Mouse (Mus musculus): ENCODE results near the gene Fbxl16.
A peak's percentile ranks its signal among the peaks of the same experiment; 100 is the strongest.

Fbxl16 gene

DNA sequence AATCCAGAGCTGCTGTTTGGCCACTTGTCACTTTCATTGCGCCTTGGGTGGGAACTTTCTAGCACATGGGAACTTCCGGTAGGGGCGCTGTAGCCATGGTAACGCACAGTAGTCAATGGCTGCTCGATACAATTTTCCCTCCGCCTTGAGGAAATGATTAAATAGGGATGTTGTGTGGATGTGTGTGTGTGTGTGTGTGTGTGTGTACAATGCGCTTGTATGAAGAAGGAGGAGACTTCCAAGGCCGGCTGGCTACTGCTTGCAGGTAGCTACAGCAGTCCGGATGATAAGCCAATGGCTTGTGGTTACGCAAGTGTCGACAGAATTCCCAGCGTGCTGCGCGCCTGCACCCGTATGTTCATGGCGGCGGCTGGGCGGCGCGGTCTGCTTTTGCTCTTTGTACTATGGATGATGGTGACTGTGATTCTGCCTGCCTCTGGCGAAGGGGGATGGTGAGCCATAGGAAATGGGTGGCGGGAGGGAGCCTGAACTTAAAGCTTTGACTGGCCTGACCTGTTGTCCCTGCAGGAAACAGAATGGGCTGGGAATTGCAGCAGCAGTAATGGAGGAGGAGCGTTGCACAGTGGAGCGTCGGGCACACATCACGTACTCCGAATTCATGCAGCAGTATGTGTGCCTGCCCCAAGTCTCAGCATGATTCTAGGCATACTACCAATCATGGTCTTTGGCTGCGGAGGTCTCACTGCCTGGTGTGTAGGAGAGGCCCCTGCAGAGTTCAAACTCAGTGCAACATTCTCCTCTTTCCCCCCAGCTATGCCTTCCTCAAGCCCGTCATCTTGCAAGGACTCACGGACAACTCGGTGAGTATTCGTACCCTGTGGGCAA lies 20.1 kb downstream of the Fbxl16 start, which contains the start of gene Jmjd8:
Gene Jmjd8 (plus strand): TSS at position 156 of the 846 bp plus-strand sequence.
- peak; percentile 86 for DNase-seq (ENCODE audit: extremely low spot score)

GRCm38 (mm10) chr17:25829558-25830017 lies 20.7 kb downstream of the Fbxl16 start:
- DNase-seq (ENCODE audit: extremely low spot score): no peak

GRCm38 (mm10) chr17:25830200-25830753 lies 21.4 kb downstream of the Fbxl16 start:
- no peak for DNase-seq (ENCODE audit: extremely low spot score)

DNA sequence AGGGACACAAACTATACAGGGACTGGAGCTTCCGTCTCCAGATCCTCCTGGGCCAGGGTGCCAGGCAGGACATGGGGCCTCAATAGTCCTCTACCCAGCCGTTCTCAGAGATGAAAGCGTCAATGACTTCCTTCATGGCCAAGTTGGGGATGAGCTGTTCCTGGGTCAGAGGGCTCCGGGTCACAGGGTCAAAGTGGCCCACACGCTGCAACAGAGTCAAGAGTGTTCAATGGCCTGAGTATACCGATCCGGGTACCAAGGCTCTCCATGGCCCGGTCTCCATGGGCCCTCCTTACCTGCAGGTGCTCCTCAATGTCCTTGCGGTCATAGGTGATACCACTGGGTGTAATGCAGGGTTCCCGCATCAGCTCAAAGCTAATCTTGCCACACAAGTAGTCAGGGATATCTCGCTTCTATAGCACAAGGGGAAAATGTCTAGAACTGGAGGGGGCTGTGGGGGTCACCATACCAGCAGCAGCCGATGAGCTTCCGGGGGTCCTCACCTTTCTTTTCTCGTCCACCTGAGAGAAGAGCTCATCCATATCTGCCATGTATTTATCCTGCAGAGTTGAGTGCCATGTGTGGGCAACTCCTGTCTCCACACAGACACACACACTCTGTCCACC lies 22.0 kb downstream of the Fbxl16 start:
- DNase-seq (ENCODE audit: extremely low spot score): no peak

- DNase-seq (ENCODE audit: extremely low spot score): no peak
These were observed 22.8 kb downstream of the Fbxl16 start for GRCm38 (mm10) chr17:25831451-25832281.

- DNase-seq (ENCODE audit: extremely low spot score): peak; percentile 100
These were observed 23.8 kb downstream of the Fbxl16 start for GRCm38 (mm10) chr17:25832436-25833290.

- peak; percentile 95 for DNase-seq (ENCODE audit: extremely low spot score)
These were observed 24.4 kb downstream of the Fbxl16 start, which contains the start of gene Stub1 for GRCm38 (mm10) chr17:25833291-25833663. Stub1 (minus strand) TSS chr17:25833404.

- no peak for DNase-seq (ENCODE audit: extremely low spot score)
These were observed 25.2 kb downstream of the Fbxl16 start for GRCm38 (mm10) chr17:25833961-25834594.

GRCm38 (mm10) chr17:25834595-25835222 lies 25.8 kb downstream of the Fbxl16 start:
- DNase-seq (ENCODE audit: extremely low spot score): no peak

- DNase-seq (ENCODE audit: extremely low spot score): no peak
These were observed 26.4 kb downstream of the Fbxl16 start for GRCm38 (mm10) chr17:25835301-25835700.

- no peak for DNase-seq (ENCODE audit: extremely low spot score)
These were observed 26.9 kb downstream of the Fbxl16 start for GRCm38 (mm10) chr17:25835816-25836215.

DNA sequence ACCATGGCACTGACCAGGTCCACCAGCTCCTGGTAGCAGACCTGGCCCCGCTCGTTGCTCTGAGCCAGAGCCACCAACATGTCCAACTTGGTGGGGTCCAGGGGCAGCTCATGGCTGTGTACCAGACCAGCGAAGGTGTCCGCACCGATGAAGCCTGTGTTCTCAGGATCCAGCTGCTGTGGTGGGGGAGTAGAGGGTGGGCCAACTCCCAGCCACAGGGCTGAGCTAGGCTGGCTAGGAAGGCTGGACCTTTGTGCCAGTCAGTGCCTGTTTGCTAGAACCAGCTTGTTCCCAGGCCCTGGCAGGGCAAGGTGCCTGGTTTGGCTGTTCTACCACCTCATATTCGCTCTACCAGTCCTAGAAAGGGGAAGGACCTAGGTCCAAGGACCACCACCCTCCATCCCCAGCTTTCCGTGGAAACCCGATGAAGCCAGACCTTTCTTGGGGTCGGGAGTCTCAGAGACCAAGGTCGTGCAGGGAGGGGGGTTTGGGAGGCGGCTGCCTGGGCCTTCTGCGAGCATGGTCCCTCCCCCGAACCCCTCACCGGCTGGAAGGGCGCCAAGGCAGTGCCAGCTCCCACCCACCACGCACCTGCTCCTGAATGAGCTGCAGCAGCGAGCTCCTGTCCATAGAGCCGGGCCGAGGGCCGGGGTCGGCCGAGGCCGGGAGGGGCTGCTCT lies 27.7 kb downstream of the Fbxl16 start:
- DNase-seq (ENCODE audit: extremely low spot score): no peak

- peak; percentile 75 for DNase-seq (ENCODE audit: extremely low spot score)
These were observed 28.2 kb downstream of the Fbxl16 start, which contains the start of gene Rhbdl1 for GRCm38 (mm10) chr17:25837076-25837410. Rhbdl1 (minus strand) TSS chr17:25837295.

GRCm38 (mm10) chr17:25837533-25837932 lies 28.6 kb downstream of the Fbxl16 start:
- DNase-seq (ENCODE audit: extremely low spot score): no peak

DNA sequence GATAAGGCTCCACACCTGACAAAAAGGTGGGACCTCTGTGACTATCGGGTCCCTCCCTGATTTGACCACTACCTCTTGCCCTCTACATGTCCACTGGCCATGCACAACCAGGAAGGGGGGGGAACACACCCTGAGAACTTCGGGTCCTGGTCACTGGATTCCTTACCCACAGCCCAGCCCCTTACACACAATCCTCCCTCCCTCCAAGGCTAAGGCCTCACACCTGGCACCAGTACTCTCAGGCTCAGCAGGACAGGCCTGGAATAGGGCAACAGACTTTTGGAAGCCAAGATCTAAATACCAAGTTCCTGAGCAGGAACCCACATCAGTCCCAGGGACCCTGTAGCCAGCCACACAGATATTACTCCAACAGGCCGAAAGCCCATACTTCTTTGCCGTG lies 30.0 kb downstream of the Fbxl16 start:
- DNase-seq (ENCODE audit: extremely low spot score): no peak

DNA sequence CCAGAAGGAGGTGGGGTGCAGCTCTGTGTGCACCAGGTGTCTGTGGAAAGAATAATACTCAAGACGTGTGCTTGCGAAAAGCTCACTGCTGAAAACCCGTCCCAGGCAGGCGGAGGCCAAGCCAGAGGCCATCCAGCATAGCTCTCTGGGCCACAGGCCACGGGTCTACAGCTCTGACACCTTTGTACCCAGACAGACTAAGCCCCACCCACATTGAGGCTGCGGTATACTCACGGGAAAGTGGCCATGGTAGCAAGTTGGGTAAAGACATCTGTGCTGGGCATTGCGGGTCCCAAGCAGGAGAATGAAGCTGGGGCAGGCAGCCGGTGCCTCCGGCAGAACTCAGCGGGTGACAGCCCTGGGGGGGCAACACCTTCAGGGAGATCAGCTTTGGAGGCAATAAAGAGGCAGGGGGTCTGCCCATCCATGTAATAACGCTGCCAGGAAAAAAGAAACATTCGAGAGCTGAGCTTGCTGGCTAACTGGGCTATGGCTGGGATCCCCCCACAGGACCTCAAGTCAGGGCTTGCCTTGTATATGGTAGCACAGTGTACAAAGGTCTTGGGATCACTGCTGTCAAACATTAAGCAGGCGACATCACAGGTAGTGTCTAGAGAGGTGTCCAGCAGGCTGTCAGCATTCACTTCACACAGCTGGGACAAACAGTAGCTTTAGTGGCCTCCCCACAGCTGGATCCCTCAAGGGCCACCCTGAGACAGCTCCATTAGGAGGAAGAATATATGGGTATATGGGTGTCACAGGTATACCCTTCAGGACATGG lies 30.8 kb downstream of the Fbxl16 start:
- no peak for DNase-seq (ENCODE audit: extremely low spot score)

- DNase-seq (ENCODE audit: extremely low spot score): no peak
These were observed 31.6 kb downstream of the Fbxl16 start for GRCm38 (mm10) chr17:25840519-25840918.

- no peak for DNase-seq (ENCODE audit: extremely low spot score)
These were observed 32.4 kb downstream of the Fbxl16 start, which contains the start of gene Gm20683 for GRCm38 (mm10) chr17:25841117-25841880. Gm20683 (minus strand) TSS chr17:25841763.

All from embryo, embryonic 9.5 days (tissue).